Mouse (Mus musculus) ZHBTc4 (cell line): ENCODE measurements around the gene Gm28041.
"Not testable (repeated sequence)": the region's sequence is repeated elsewhere in the genome, so short reads cannot be mapped to it uniquely, and the experiment has no call there.

Experiments
- DNase-seq: peaks from one replicate; pipeline ENCODE4 v3.0.0-alpha.2; 2011; ENCODE audit warnings: low read depth, low spot score

Gm28041 gene

GRCm38 (mm10) chr13:67375050-67375911 is at the start of gene Gm28041, which contains the start of gene Zfp456:
Gene Gm28041 (minus strand): TSS chr13:67375733.
Gene Zfp456 (minus strand): TSS chr13:67375810.
- peak; percentile 82 for DNase-seq

GRCm38 (mm10) chr13:67422532-67422931 is 47.0 kb upstream of the Gm28041 start:
- peak; percentile 53 for DNase-seq

- DNase-seq: peak; percentile 72
These were observed 45.8 kb upstream of the Gm28041 start, which contains the start of gene Zfp459 for GRCm38 (mm10) chr13:67421207-67421857. Gene Zfp459 (minus strand): TSS chr13:67421418.

GRCm38 (mm10) chr13:67420558-67421206 is 45.1 kb upstream of the Gm28041 start:
- no peak for DNase-seq

GRCm38 (mm10) chr13:67416811-67417210 is 41.3 kb upstream of the Gm28041 start:
- DNase-seq: peak; percentile 56

- DNase-seq: peak; percentile 84
These were observed 40.2 kb upstream of the Gm28041 start for GRCm38 (mm10) chr13:67415759-67416158.

GRCm38 (mm10) chr13:67413634-67414033 is 38.1 kb upstream of the Gm28041 start:
- DNase-seq: peak; percentile 1

GRCm38 (mm10) chr13:67399183-67399903 is 23.8 kb upstream of the Gm28041 start, which contains the start of gene Zfp429:
Gene Zfp429 (minus strand): TSS chr13:67399819.
- DNase-seq: peak; percentile 49

- DNase-seq: not testable (repeated sequence)
These were observed 722 bp upstream of the Gm28041 start for GRCm38 (mm10) chr13:67376255-67376654.

- DNase-seq: peak; percentile 87
These were observed 15.3 kb downstream of the Gm28041 start, which contains the start of the genes Gm28044 and Zfp953 for GRCm38 (mm10) chr13:67360131-67360744. Gene Gm28044 (minus strand): TSS chr13:67360536. Gene Zfp953 (minus strand): TSS chr13:67360605.

- DNase-seq: no peak
These were observed 23.7 kb downstream of the Gm28041 start for GRCm38 (mm10) chr13:67351854-67352253.

- DNase-seq: no peak
These were observed 32.1 kb downstream of the Gm28041 start for GRCm38 (mm10) chr13:67343422-67343821.

GRCm38 (mm10) chr13:67332877-67333276 is 42.7 kb downstream of the Gm28041 start:
- DNase-seq: no peak

GRCm38 (mm10) chr13:67332019-67332724 is 43.4 kb downstream of the Gm28041 start, which contains the start of gene Zfp595:
Gene Zfp595 (minus strand): TSS chr13:67332570.
- DNase-seq: peak; percentile 89

GRCm38 (mm10) chr13:67306718-67307117 is 68.8 kb downstream of the Gm28041 start:
- peak; percentile 10 for DNase-seq

- DNase-seq: peak; percentile 89
These were observed 69.5 kb downstream of the Gm28041 start, which contains the start of gene Zfp457 for GRCm38 (mm10) chr13:67305822-67306672. Gene Zfp457 (minus strand): TSS chr13:67306485.
